Mouse (Mus musculus) CH12.LX (cell line): ENCODE measurements around the gene Capn8. TPM values are rescaled to one million over a fixed set of nuclear protein-coding genes. Genes with fewer than 3 reads are reported as not detected.

Experiments used
- DNase-seq: peaks from one replicate; pipeline ENCODE4 v3.0.0-alpha.2; 2013; ENCODE audit errors: extremely low read depth
- H3K27ac ChIP-seq: 2 replicates; pipeline ENCODE4 v1.5.1; 2012; ENCODE audit warnings: low read depth, mild to moderate bottlenecking, control low read depth, moderate library complexity; ENCODE audit not compliant: insufficient read depth
- H3K27me3 ChIP-seq: replicated peaks from 2 replicates; pipeline ENCODE3; 2012; ENCODE audit warnings: inconsistent platforms
- H3K36me3 ChIP-seq, 2 experiments: replicated peaks in 1 of 2; 2 replicates each; pipeline versions ENCODE3 to v1.6.1; 2012; ENCODE audit warnings: inconsistent platforms in 1 of 2, low read length in 1 of 2, mild to moderate bottlenecking in 1 of 2, mixed read lengths in 1 of 2, moderate library complexity in 1 of 2; ENCODE audit not compliant: control insufficient read depth in 1 of 2, insufficient read depth in 1 of 2
- H3K4me1 ChIP-seq, 2 experiments: 2 replicates each; pipeline ENCODE4 v1.6.1; 2012; ENCODE audit warnings: inconsistent platforms in 1 of 2, moderate library complexity in 1 of 2; ENCODE audit not compliant: insufficient read depth in 2 of 2, control insufficient read depth in 1 of 2
- H3K4me2 ChIP-seq: 2 replicates; pipeline ENCODE4 v1.6.1; 2012; ENCODE audit warnings: low read depth, mild to moderate bottlenecking, control low read depth; ENCODE audit not compliant: poor library complexity, insufficient read depth, severe bottlenecking
- H3K4me3 ChIP-seq, 3 experiments: fragments of 150-350 bp in 1 of 3; sonication (generic) in 1 of 3; replicated peaks in 1 of 3; 2 replicates each; pipeline versions ENCODE3 to v1.5.1; 2011 to 2012; ENCODE audit warnings: low read depth in 2 of 3, low read length in 2 of 3, mild to moderate bottlenecking in 2 of 3, moderate library complexity in 2 of 3, control low read depth in 1 of 3, improper control_type of control experiment in 1 of 3, inconsistent platforms in 1 of 3, mixed read lengths in 1 of 3; ENCODE audit not compliant: poor library complexity in 1 of 3
- H3K79me2 ChIP-seq: replicated peaks from 2 replicates; pipeline ENCODE4 v1.6.1; 2012; ENCODE audit warnings: mild to moderate bottlenecking, moderate library complexity; ENCODE audit not compliant: control insufficient read depth, poor library complexity, insufficient read depth, severe bottlenecking; ENCODE audit errors: extremely low read depth
- H3K9ac ChIP-seq: 2 replicates; pipeline ENCODE4 v1.6.1; 2012; ENCODE audit warnings: low read depth, mild to moderate bottlenecking, control low read depth, moderate library complexity; ENCODE audit not compliant: insufficient read depth
- H3K9me3 ChIP-seq: replicated peaks from 2 replicates; pipeline ENCODE3; 2012; ENCODE audit warnings: low read length, inconsistent platforms, mixed read lengths
- BHLHE40 ChIP-seq: IDR thresholded peaks from 2 replicates; pipeline ENCODE4 v1.6.1; 2011; ENCODE audit warnings: mild to moderate bottlenecking, low read depth, low read length, improper control_type of control experiment
- CHD1 ChIP-seq: IDR thresholded peaks from 2 replicates; pipeline ENCODE4 v1.6.1; 2012; ENCODE audit warnings: low read depth, low read length, improper control_type of control experiment, inconsistent platforms
- CTCF ChIP-seq, 2 experiments: IDR thresholded peaks in 1 of 2; conservative IDR thresholded peaks in 1 of 2; 2 replicates each; pipeline ENCODE4 v1.5.1; 2011 to 2012; ENCODE audit warnings: low read depth in 2 of 2, low read length in 2 of 2, improper control_type of control experiment in 1 of 2, inconsistent platforms in 1 of 2, mild to moderate bottlenecking in 1 of 2, moderate library complexity in 1 of 2
- ELF1 ChIP-seq: IDR thresholded peaks from 2 replicates; pipeline ENCODE4 v1.6.1; 2014; ENCODE audit warnings: low read depth, mild to moderate bottlenecking, inconsistent platforms, low read length, improper control_type of control experiment
- EP300 ChIP-seq: IDR thresholded peaks from 2 replicates; pipeline ENCODE4 v1.6.1; 2011; ENCODE audit warnings: low read length, improper control_type of control experiment
- HCFC1 ChIP-seq: IDR thresholded peaks from 2 replicates; pipeline ENCODE4 v1.6.1; 2012; ENCODE audit warnings: low read depth, mild to moderate bottlenecking, inconsistent platforms, low read length, improper control_type of control experiment
- JUN ChIP-seq: IDR thresholded peaks from 2 replicates; pipeline ENCODE4 v1.6.1; 2011; ENCODE audit warnings: low read depth, mild to moderate bottlenecking, low read length, improper control_type of control experiment, moderate library complexity; ENCODE audit not compliant: insufficient read depth
- MEF2A ChIP-seq: IDR thresholded peaks from 2 replicates; pipeline ENCODE4 v1.6.1; 2014; ENCODE audit warnings: low read depth, mild to moderate bottlenecking, inconsistent platforms, low read length, improper control_type of control experiment, borderline replicate concordance
- NRF1 ChIP-seq: IDR thresholded peaks from 2 replicates; pipeline ENCODE4 v1.6.1; 2014; ENCODE audit warnings: low read depth, mild to moderate bottlenecking, inconsistent platforms, low read length, improper control_type of control experiment, moderate library complexity
- PAX5 ChIP-seq: IDR thresholded peaks from 2 replicates; pipeline ENCODE4 v1.6.1; 2012; ENCODE audit warnings: low read length, inconsistent platforms, mixed read lengths
- POLR2AphosphoS2 ChIP-seq: IDR thresholded peaks from 2 replicates; pipeline ENCODE4 v1.6.1; 2011; ENCODE audit warnings: low read depth, low read length, improper control_type of control experiment
- RAD21 ChIP-seq: IDR thresholded peaks from 2 replicates; pipeline ENCODE4 v1.6.1; 2011; ENCODE audit warnings: low read depth, mild to moderate bottlenecking, low read length, improper control_type of control experiment, moderate library complexity
- SMC3 ChIP-seq: IDR thresholded peaks from 2 replicates; pipeline ENCODE4 v1.6.1; 2011; ENCODE audit warnings: low read depth, low read length, improper control_type of control experiment
- USF2 ChIP-seq: conservative IDR thresholded peaks from 2 replicates; pipeline ENCODE4 v1.6.1; 2011; ENCODE audit warnings: low read depth, low read length, improper control_type of control experiment
- ZMIZ1 ChIP-seq: IDR thresholded peaks from 2 replicates; pipeline ENCODE4 v1.6.1; 2012; ENCODE audit warnings: low read depth, mild to moderate bottlenecking, inconsistent platforms, low read length, improper control_type of control experiment
- dilution Hi-C: fragments of 300-500 bp; cut with MboI; formaldehyde crosslinking; loops from 2 replicates; pipeline ENCODE4 v1.14.3; 2020; ENCODE audit warnings: low sequenced_read_pairs; ENCODE audit not compliant: extremely low pct_unique_long_range_greater_than_20kb, extremely low pct_ligation_motif_present
- in situ Hi-C: fragments of 300-500 bp; cut with MboI; formaldehyde crosslinking; loops from 3 replicates; pipeline ENCODE4 v1.14.3; 2019; ENCODE audit warnings: low sequenced_read_pairs, low pct_ligation_motif_present, low pct_unique_long_range_greater_than_20kb, mixed read lengths
- polyA plus RNA-seq: library from polyadenylated mRNA; unstranded; fragments of >175 nt; gene quantifications from 2 replicates; pipeline ENCODE4 v1.2.1, GENCODE M21; 2012; ENCODE audit warnings: low read depth; ENCODE audit not compliant: insufficient read length
- total RNA-seq, 2 experiments: library from RNA; depleted of rRNA; stranded (reverse); fragments of 300-350 nt in 1 of 2; fragments of >200 nt in 1 of 2; gene quantifications; 2 replicates each; pipeline ENCODE4 v1.2.3; 2012 to 2014

Gene Capn8
- total and polyA plus RNA-seq, 3 experiments = not detected

- H3K4me3 ChIP-seq = no peak overlapping the region
- no peak overlapping the region for H3K9ac ChIP-seq
- no peak for DNase-seq
- peaks cover 5 to 21% of the 10 kb centered on the region in 2 experiments for H3K4me1 ChIP-seq
- H3K4me2 ChIP-seq = no peak overlapping the region
- no peaks in the 10 kb centered on the region for H3K79me2 ChIP-seq
- in situ Hi-C loops = no loop called here
- TF ChIP-seq RAD21 (no peak), ELF1 (no peak), CHD1 (no peak), PAX5 (no peak), MEF2A (no peak), EP300 (no peak), CTCF (conservative IDR thresholded peaks at IDR 0.05 in 1 of 2, IDR thresholded peaks at IDR 0.05 in 1 of 2; ENCODE audit: low read depth in 2 of 2, low read length in 2 of 2) (no peak), HCFC1 (no peak), ZMIZ1 (no peak), BHLHE40 (no peak), USF2 (no peak), POLR2AphosphoS2 (no peak)
- TF ChIP-seq, all 38 proteins: peak for 0
- no peak overlapping the region for H3K27ac ChIP-seq
- no peaks in the 10 kb centered on the region for H3K36me3 ChIP-seq
- dilution Hi-C loops = no loop called here
- peaks cover 10% of the 10 kb centered on the region for H3K27me3 ChIP-seq
- no peaks in the 10 kb centered on the region for H3K9me3 ChIP-seq
Measured at GRCm38 (mm10) chr1:182525601-182526000, 39.2 kb upstream of the Capn8 start.

- dilution Hi-C loops = no loop called here
- TF ChIP-seq JUN (no peak), SMC3 (no peak), NRF1 (no peak)
- Histone ChIP-seq H3K4me3 (no peak overlapping the region), H3K9me3 (peaks cover 1% of the 10 kb centered on the region), H3K79me2 (no peaks in the 10 kb centered on the region), H3K4me1 (peaks cover 3 to 18% of the 10 kb centered on the region in 2 experiments; a peak in 3 of 4 replicates), H3K27me3 (peaks cover 19% of the 10 kb centered on the region), H3K27ac (no peak overlapping the region), H3K9ac (no peak overlapping the region), H3K4me2 (no peak overlapping the region), H3K36me3 (no peaks in the 10 kb centered on the region)
- in situ Hi-C loops = no loop called here
- DNase-seq = no peak
Measured at GRCm38 (mm10) chr1:182527261-182527766, 37.5 kb upstream of the Capn8 start.
